Mouse (Mus musculus) forebrain, embryonic 10.5 days (tissue): ENCODE data around the gene Bach1. TPM values are rescaled to one million over a fixed set of nuclear protein-coding genes. Genes with fewer than 3 reads are reported as not detected.
A peak's percentile ranks its signal among the peaks of the same experiment; 100 is the strongest.

ENCODE experiments used
- DNase-seq: peaks from one replicate; pipeline ENCODE4 v3.0.0-alpha.2; 2017; ENCODE audit warnings: low spot score; ENCODE audit errors: extremely low spot score
- H3K27ac ChIP-seq: fragments of 300-500 bp; sonication (generic); 2 replicates; pipeline ENCODE4 v1.5.1; 2016; ENCODE audit warnings: mild to moderate bottlenecking
- H3K27me3 ChIP-seq: fragments of 300-500 bp; sonication (generic); 2 replicates; pipeline ENCODE4 v1.6.1; 2016; ENCODE audit warnings: mild to moderate bottlenecking; ENCODE audit not compliant: poor library complexity, severe bottlenecking
- H3K36me3 ChIP-seq: fragments of 300-500 bp; sonication (generic); replicated peaks from 2 replicates; pipeline ENCODE4 v1.6.1; 2016; ENCODE audit warnings: mild to moderate bottlenecking, moderate library complexity
- H3K4me1 ChIP-seq: fragments of 300-500 bp; sonication (generic); 2 replicates; pipeline ENCODE4 v1.6.1; 2016
- H3K4me3 ChIP-seq: fragments of 300-500 bp; sonication (generic); 2 replicates; pipeline ENCODE4 v1.5.1; 2016; ENCODE audit warnings: mild to moderate bottlenecking, moderate library complexity
- H3K9me3 ChIP-seq: fragments of 300-500 bp; sonication (generic); 2 replicates; pipeline ENCODE4 v1.6.1; 2016; ENCODE audit warnings: mild to moderate bottlenecking, moderate library complexity
- WGBS: fragments of 180-500 bp; shearing (Covaris S2); methylation state at CpG from one replicate; pipeline ENCODE4 v1.1.7; 2016; 5-methylcytosine and 5-hydroxymethylcytosine counted together
- polyA plus RNA-seq: library from polyadenylated mRNA; unstranded; fragments of >200 nt; fragmentation: Nextera tagmentation; extraction: Ambion mirVana; gene quantifications from 2 replicates; pipeline ENCODE4 v1.2.1, GENCODE M21; 2016

Bach1 gene
- 10.8 and 12.0 TPM in 2 replicates for polyA plus RNA-seq

DNA sequence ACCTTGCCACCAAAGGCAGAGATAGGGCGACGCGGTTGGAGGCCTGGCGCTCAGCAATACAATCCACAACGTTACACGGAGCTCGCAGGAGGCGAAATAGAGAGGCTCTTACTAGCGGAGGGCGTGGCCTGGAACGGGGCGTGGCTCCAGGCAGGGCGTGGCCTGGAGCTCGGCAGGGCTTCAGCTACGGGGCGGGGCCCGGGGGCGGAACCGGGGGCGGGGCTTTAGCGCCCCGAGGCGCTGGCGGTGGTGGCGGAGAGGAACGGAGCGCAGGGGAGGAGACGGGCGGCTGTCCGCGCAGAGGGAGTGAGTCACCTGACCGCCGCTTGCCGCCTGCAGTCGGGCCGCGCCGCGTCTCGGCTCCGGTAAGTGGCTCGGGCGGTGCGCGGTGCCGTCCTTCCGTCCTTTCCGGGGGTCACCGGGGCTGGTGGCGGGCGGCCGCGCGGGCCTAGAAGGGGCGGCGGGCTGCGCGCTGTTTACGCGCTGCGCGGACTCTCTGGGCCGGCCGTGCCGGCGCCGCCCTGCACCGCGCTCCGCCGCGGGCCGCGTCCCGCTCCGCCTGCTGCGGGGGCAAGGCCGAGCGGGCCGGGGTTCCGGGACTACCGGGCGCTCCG is at the start of gene Bach1:
Gene Bach1, plus strand, starts transcription at position 254 of the 614 bp plus-strand sequence.
- peak within 1 kb of the TSS; percentile 94 for H3K27ac ChIP-seq
- DNase-seq, result peak; percentile 95
- H3K27me3 ChIP-seq, result peaks cover 12% of the 10 kb centered on the region
- under 1% methylated on average over 81 of the region's 84 CpGs for WGBS
- no peaks in the 10 kb centered on the region for H3K9me3 ChIP-seq
- H3K36me3 ChIP-seq, result no peaks in the 10 kb centered on the region
- peaks cover 47% of the 10 kb centered on the region for H3K4me1 ChIP-seq
- peak within 1 kb of the TSS; percentile 77 for H3K4me3 ChIP-seq

GRCm38 (mm10) chr16:87652344-87652743 is 46.4 kb upstream of the Bach1 start:
- Histone ChIP-seq H3K9me3 (no peaks in the 10 kb centered on the region), H3K36me3 (no peaks in the 10 kb centered on the region), H3K4me1 (no peaks in the 10 kb centered on the region), H3K4me3 (no peak overlapping the region), H3K27ac (no peak overlapping the region), H3K27me3 (no peaks in the 10 kb centered on the region)
- DNase-seq, result no peak
- WGBS, result 87% methylated on average over 8 of the region's 8 CpGs

DNA sequence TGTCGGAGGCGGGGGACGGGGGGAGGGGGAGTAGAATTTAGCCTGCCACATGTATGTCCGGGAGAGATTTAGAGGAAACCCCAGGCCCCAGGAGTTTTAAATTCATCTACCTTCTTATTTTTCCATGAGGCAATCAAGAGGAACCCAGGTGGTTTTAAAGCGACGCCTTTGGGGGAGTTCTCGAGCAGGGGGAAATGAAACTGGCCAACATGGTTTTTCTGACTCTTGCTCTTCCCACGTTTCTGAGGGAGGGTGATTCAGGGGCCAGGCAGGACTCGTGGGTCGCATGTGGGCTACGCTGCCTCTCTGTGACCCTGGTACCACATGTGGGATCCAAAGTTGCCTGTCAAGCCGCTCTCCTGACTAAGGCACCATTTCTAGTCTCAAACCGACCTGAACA is 45.8 kb upstream of the Bach1 start:
- Histone ChIP-seq H3K4me1 (no peaks in the 10 kb centered on the region), H3K4me3 (no peak overlapping the region), H3K9me3 (no peaks in the 10 kb centered on the region), H3K27me3 (no peaks in the 10 kb centered on the region), H3K27ac (no peak overlapping the region), H3K36me3 (no peaks in the 10 kb centered on the region)
- DNase-seq, result no peak
- 88% methylated on average over 13 of the region's 13 CpGs for WGBS

- no peaks in the 10 kb centered on the region for H3K4me1 ChIP-seq
- H3K4me3 ChIP-seq, result no peak overlapping the region
- H3K9me3 ChIP-seq, result no peaks in the 10 kb centered on the region
- H3K27me3 ChIP-seq, result no peaks in the 10 kb centered on the region
- 86% methylated on average over 11 of the region's 11 CpGs for WGBS
- no peak for DNase-seq
- H3K27ac ChIP-seq, result no peak overlapping the region
- H3K36me3 ChIP-seq, result no peaks in the 10 kb centered on the region
Observed at GRCm38 (mm10) chr16:87654016-87654575, 44.6 kb upstream of the Bach1 start.

GRCm38 (mm10) chr16:87655005-87655404 is 43.7 kb upstream of the Bach1 start:
- no peak overlapping the region for H3K27ac ChIP-seq
- H3K9me3 ChIP-seq, result no peaks in the 10 kb centered on the region
- H3K4me3 ChIP-seq, result no peak overlapping the region
- WGBS, result 90% methylated on average over 5 of the region's 5 CpGs
- no peaks in the 10 kb centered on the region for H3K27me3 ChIP-seq
- H3K4me1 ChIP-seq, result no peaks in the 10 kb centered on the region
- no peaks in the 10 kb centered on the region for H3K36me3 ChIP-seq
- DNase-seq, result no peak

- no peaks in the 10 kb centered on the region for H3K4me1 ChIP-seq
- no peak for DNase-seq
- H3K36me3 ChIP-seq, result no peaks in the 10 kb centered on the region
- WGBS, result 93% methylated on average over 9 of the region's 9 CpGs
- H3K9me3 ChIP-seq, result no peaks in the 10 kb centered on the region
- H3K27me3 ChIP-seq, result no peaks in the 10 kb centered on the region
- H3K4me3 ChIP-seq, result no peak overlapping the region
- H3K27ac ChIP-seq, result no peak overlapping the region
Observed at GRCm38 (mm10) chr16:87655579-87655978, 43.2 kb upstream of the Bach1 start.

GRCm38 (mm10) chr16:87656771-87657170 is 42.0 kb upstream of the Bach1 start:
- WGBS, result 84% methylated on average over 4 of the region's 4 CpGs
- Histone ChIP-seq H3K9me3 (no peaks in the 10 kb centered on the region), H3K4me3 (no peak overlapping the region), H3K27ac (no peak overlapping the region), H3K4me1 (no peaks in the 10 kb centered on the region), H3K27me3 (no peaks in the 10 kb centered on the region), H3K36me3 (no peaks in the 10 kb centered on the region)
- DNase-seq, result no peak

- DNase-seq, result no peak
- WGBS, result 95% methylated on average over 9 of the region's 9 CpGs
- Histone ChIP-seq H3K4me3 (no peak overlapping the region), H3K9me3 (no peaks in the 10 kb centered on the region), H3K4me1 (no peaks in the 10 kb centered on the region), H3K27me3 (no peaks in the 10 kb centered on the region), H3K27ac (no peak overlapping the region), H3K36me3 (no peaks in the 10 kb centered on the region)
Observed at GRCm38 (mm10) chr16:87657291-87657690, 41.5 kb upstream of the Bach1 start.

- Histone ChIP-seq H3K4me3 (no peak overlapping the region), H3K9me3 (no peaks in the 10 kb centered on the region), H3K36me3 (no peaks in the 10 kb centered on the region), H3K4me1 (no peaks in the 10 kb centered on the region), H3K27me3 (no peaks in the 10 kb centered on the region), H3K27ac (no peak overlapping the region)
- DNase-seq, result no peak
- WGBS, result 85% methylated on average over 12 of the region's 12 CpGs
Observed at GRCm38 (mm10) chr16:87661024-87661471, 37.7 kb upstream of the Bach1 start.

DNA sequence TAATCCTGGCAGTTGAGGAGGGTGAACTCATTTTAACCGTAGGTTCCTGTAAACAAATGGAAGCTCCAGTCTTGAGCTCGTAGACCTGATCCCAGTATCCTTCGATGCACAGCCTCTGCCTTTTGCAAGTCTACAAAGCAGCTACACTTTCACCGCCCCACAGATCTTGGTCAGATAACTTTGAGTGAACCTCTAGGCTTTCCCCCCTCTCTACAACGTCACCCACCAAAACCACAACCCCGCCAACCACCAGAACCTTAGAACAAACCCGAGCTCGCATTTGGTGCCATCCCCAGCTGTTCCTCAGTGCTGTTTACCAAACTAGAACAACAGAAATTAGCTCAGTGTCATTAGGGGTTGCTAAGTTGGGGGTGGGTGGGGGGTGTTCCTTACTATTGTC is 37.1 kb upstream of the Bach1 start:
- H3K9me3 ChIP-seq, result no peaks in the 10 kb centered on the region
- no peaks in the 10 kb centered on the region for H3K27me3 ChIP-seq
- no peak overlapping the region for H3K27ac ChIP-seq
- H3K4me3 ChIP-seq, result no peak overlapping the region
- H3K4me1 ChIP-seq, result no peaks in the 10 kb centered on the region
- DNase-seq, result no peak
- 93% methylated on average over 8 of the region's 8 CpGs for WGBS
- no peaks in the 10 kb centered on the region for H3K36me3 ChIP-seq

DNA sequence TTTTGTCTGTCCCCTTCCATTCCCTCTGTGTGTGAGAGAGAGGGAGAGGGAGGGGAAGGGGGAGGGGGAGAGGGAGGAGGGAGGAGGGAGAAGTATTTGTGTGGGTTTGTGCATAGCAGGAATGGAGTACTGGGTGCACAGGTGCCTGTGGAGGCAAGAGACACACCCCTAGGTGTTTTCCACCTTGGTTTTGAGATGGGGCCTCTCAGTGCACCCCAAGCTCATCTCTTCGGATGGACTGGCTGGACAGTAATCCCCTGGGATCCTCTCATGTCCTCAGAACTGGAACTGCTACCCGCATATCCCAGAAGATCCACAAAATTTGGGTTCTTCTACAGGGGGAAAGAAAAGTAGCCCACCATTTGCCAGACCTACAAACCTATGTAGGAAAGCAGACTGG is 36.2 kb upstream of the Bach1 start:
- H3K27ac ChIP-seq, result no peak overlapping the region
- H3K36me3 ChIP-seq, result no peaks in the 10 kb centered on the region
- H3K27me3 ChIP-seq, result no peaks in the 10 kb centered on the region
- H3K9me3 ChIP-seq, result no peaks in the 10 kb centered on the region
- no peaks in the 10 kb centered on the region for H3K4me1 ChIP-seq
- WGBS, result 89% methylated on average over 2 of the region's 2 CpGs
- no peak for DNase-seq
- H3K4me3 ChIP-seq, result no peak overlapping the region

DNA sequence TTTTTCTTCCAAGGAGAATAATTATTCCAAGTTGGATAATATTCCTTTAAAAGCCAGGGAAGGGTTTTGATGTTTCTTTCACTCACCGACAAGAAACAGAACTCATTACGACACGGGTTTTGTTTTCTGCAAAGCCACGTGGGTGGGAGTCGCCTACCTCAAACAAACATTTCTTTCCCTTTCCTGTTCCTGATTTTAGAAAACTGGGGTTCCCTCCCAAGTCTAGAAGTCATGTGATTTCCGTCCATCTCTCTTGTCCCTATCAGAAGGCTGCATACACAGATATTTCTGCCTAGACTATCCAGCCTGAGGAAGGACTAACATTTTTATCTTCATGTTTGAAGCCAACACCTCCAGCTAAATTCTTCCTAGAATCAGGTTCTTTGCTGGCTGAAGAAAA is 34.9 kb upstream of the Bach1 start:
- Histone ChIP-seq H3K27me3 (no peaks in the 10 kb centered on the region), H3K27ac (no peak overlapping the region), H3K9me3 (no peaks in the 10 kb centered on the region), H3K36me3 (no peaks in the 10 kb centered on the region), H3K4me3 (no peak overlapping the region), H3K4me1 (no peaks in the 10 kb centered on the region)
- no peak for DNase-seq
- WGBS, result 86% methylated on average over 6 of the region's 6 CpGs

DNA sequence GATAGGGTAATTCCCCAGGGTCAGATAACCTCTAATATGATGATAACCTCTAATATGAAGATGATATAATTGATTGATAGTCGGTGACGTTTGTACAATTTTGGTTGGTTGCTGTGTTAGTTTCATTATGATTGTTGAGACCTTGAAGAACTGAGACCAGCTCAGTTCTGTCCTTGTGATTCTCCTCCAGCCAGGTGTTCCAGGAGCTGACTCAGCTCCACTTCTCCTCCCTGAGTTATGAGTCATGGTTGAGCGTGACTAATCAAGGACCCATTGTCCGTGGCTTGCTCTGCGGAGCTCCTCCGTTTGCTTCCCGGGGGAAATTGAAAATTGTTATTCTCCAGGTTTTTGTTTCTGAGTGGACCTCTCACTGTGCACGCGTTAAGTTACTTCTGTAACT is 33.5 kb upstream of the Bach1 start:
- no peak for DNase-seq
- Histone ChIP-seq H3K4me3 (no peak overlapping the region), H3K36me3 (no peaks in the 10 kb centered on the region), H3K9me3 (no peaks in the 10 kb centered on the region), H3K27ac (no peak overlapping the region), H3K27me3 (no peaks in the 10 kb centered on the region), H3K4me1 (no peaks in the 10 kb centered on the region)
- 81% methylated on average over 9 of the region's 9 CpGs for WGBS
